Comparison of ENCODE assay signal across 19 mouse cellular contexts in genomic region chr7:98345036-98345435, GRCm38 (mm10). TPM values are rescaled to one million over a fixed set of nuclear protein-coding genes. Genes with fewer than 3 reads are reported as not detected.
A peak's percentile ranks its signal among the peaks of the same experiment; 100 is the strongest.
DNase-seq lines count a peak whose midpoint lies in the region; ATAC-seq and TF ChIP-seq lines count a peak whose summit lies in the region.
"Had no signal": no experiment of that assay in that cellular context is flagged by ENCODE, and none has a peak within 500 bp of the region (broad histone marks: within the 10 kb centered on the region; RNA-seq: fewer than 3 reads in every experiment).

No protein-coding gene starts in this region.

- intact Hi-C loops in left cerebral cortex, postnatal 4 days (cut with DNase I) = loop anchor here (5.0 kb wide), 1 partner anchor 242 kb away; no protein-coding TSS in a partner anchor
- intact Hi-C loops in left cerebral cortex, postnatal 36 days (cut with DNase I) = no loop called here

- H3K27me3 ChIP-seq in cerebellum, adult 2 months (ENCODE audit: control insufficient read depth, insufficient read depth, low read length) = no peaks in the 10 kb centered on the region
- peaks cover 15% of the 10 kb centered on the region for H3K27me3 ChIP-seq in heart, embryonic 10.5 days (ENCODE audit: insufficient read depth, poor library complexity, severe bottlenecking)
- no peaks in the 10 kb centered on the region for H3K27me3 ChIP-seq in midbrain, postnatal 0 days (ENCODE audit: insufficient read depth, low read length)
- peaks cover 17% of the 10 kb centered on the region for H3K27me3 ChIP-seq in midbrain, embryonic 10.5 days (ENCODE audit: low read depth, poor library complexity, severe bottlenecking)
- H3K27me3 ChIP-seq: embryonic facial prominence, embryonic 12.5 days; Patski had no signal

- no peak for TF ChIP-seq CTCF in cerebellum, adult 2 months (IDR thresholded peaks at IDR 0.05; ENCODE audit: borderline replicate concordance, insufficient read depth, low read depth, low read length)
- no peak for TF ChIP-seq CTCF in midbrain, postnatal 0 days (IDR thresholded peaks at IDR 0.05)

- no peaks in the 10 kb centered on the region for H3K4me1 ChIP-seq in cerebellum, adult 2 months (ENCODE audit: control insufficient read depth, insufficient read depth, low read length)
- peaks cover 17% of the 10 kb centered on the region for H3K4me1 ChIP-seq in heart, embryonic 10.5 days
- H3K4me1 ChIP-seq in midbrain, postnatal 0 days (ENCODE audit: insufficient read depth, low read length) = no peaks in the 10 kb centered on the region
- peaks cover 22% of the 10 kb centered on the region for H3K4me1 ChIP-seq in midbrain, embryonic 10.5 days
- H3K4me1 ChIP-seq: embryonic facial prominence, embryonic 12.5 days had no signal

- no peak for ATAC-seq in midbrain, postnatal 0 days (ENCODE audit: low FRiP score)
- ATAC-seq: CD4-positive, CD25-positive, alpha-beta regulatory T cell, adult 4 months; forebrain, embryonic 13.5 days; Patski had no signal

- H3K4me3 ChIP-seq in cerebellum, adult 2 months (replicated peaks; ENCODE audit: insufficient read depth, low read depth, low read length) = no peak overlapping the region
- H3K4me3 ChIP-seq in heart, embryonic 10.5 days = no peak overlapping the region
- no peak overlapping the region for H3K4me3 ChIP-seq in midbrain, postnatal 0 days (ENCODE audit: low read depth, low read length)
- no peak overlapping the region for H3K4me3 ChIP-seq in midbrain, embryonic 10.5 days
- H3K4me3 ChIP-seq: embryonic facial prominence, embryonic 10.5 days; embryonic facial prominence, embryonic 12.5 days; forebrain, embryonic 13.5 days; forebrain, embryonic 15.5 days had no signal

- 48% methylated on average over 6 of the region's 6 CpGs for WGBS in cerebellum, adult 2 months
- WGBS in heart, embryonic 10.5 days = 36% methylated on average over 6 of the region's 6 CpGs
- 44% methylated on average over 6 of the region's 6 CpGs for WGBS in midbrain, postnatal 0 days
- WGBS in midbrain, embryonic 10.5 days = 65% methylated on average over 6 of the region's 6 CpGs

- no peaks in the 10 kb centered on the region for H3K9me3 ChIP-seq in heart, embryonic 10.5 days
- no peaks in the 10 kb centered on the region for H3K9me3 ChIP-seq in midbrain, postnatal 0 days (ENCODE audit: low read length)
- H3K9me3 ChIP-seq in midbrain, embryonic 10.5 days (replicated peaks) = no peaks in the 10 kb centered on the region
- H3K9me3 ChIP-seq: embryonic facial prominence, embryonic 10.5 days; embryonic facial prominence, embryonic 12.5 days; forebrain, embryonic 13.5 days; forebrain, embryonic 15.5 days; G1E had no signal

- H3K9ac ChIP-seq in midbrain, postnatal 0 days (replicated peaks; ENCODE audit: low read length, poor library complexity, severe bottlenecking) = no peak overlapping the region
- H3K9ac ChIP-seq: embryonic facial prominence, embryonic 12.5 days; forebrain, embryonic 13.5 days; forebrain, embryonic 15.5 days; forebrain, postnatal 0 days had no signal

- 0 out of 2 replicates have a peak, but pooled peaks cover 5% of the 10 kb centered on the region for H3K36me3 ChIP-seq in heart, embryonic 10.5 days
- 0 out of 2 replicates have a peak, but pooled peaks cover 2% of the 10 kb centered on the region for H3K36me3 ChIP-seq in midbrain, postnatal 0 days (ENCODE audit: insufficient read depth, low read length)
- peaks cover 7% of the 10 kb centered on the region for H3K36me3 ChIP-seq in midbrain, embryonic 10.5 days
- H3K36me3 ChIP-seq: G1E had no signal

- no peak for TF ChIP-seq POLR2A in cerebellum, adult 2 months (IDR thresholded peaks at IDR 0.05; ENCODE audit: borderline replicate concordance, insufficient read depth, low read length)

- peak; percentile 75 to 79 for DNase-seq in cerebellum, postnatal 10 days
- DNase-seq in cerebellum, adult 2 months = no peak
- peak; percentile 35 for DNase-seq in heart, postnatal 4 days
- DNase-seq in heart, embryonic 10.5 days (ENCODE audit: low spot score) = no peak
- peak; percentile 62 for DNase-seq in left cerebral cortex, postnatal 4 days
- no peak for DNase-seq in left cerebral cortex, postnatal 36 days (ENCODE audit: low spot score in 2 of 2)
- DNase-seq in midbrain, postnatal 0 days (ENCODE audit: low spot score) = peak; percentile 43
- DNase-seq in midbrain, embryonic 10.5 days (ENCODE audit: low spot score) = no peak
- DNase-seq: adrenal gland, adult 8-10 months; cerebellum, adult 9-10 months; forebrain, postnatal 0 days had no signal

- H3K4me2 ChIP-seq in midbrain, postnatal 0 days (ENCODE audit: low read depth, low read length, poor library complexity, severe bottlenecking) = no peak overlapping the region
- H3K4me2 ChIP-seq: embryonic facial prominence, embryonic 12.5 days; forebrain, embryonic 13.5 days; forebrain, embryonic 15.5 days had no signal

- no peak overlapping the region for H3K27ac ChIP-seq in cerebellum, adult 2 months (ENCODE audit: insufficient read depth, low read length)
- H3K27ac ChIP-seq in heart, embryonic 10.5 days = no peak overlapping the region
- H3K27ac ChIP-seq in midbrain, postnatal 0 days (ENCODE audit: low read depth, low read length) = no peak overlapping the region
- H3K27ac ChIP-seq in midbrain, embryonic 10.5 days (replicated peaks) = no peak overlapping the region
- H3K27ac ChIP-seq: embryonic facial prominence, embryonic 10.5 days; embryonic facial prominence, embryonic 12.5 days; forebrain, embryonic 13.5 days; forebrain, embryonic 15.5 days had no signal

RNA-seq across cellular contexts. Expression of gene Tsku, which starts 16.1 kb away (rescaled TPM):
- 1.7 and 1.9 TPM in 2 replicates for polyA plus RNA-seq in cerebellum, adult 2 months (2012; rRNA removed)
- 1 to 10 TPM; 8.7 to 9.2 TPM for total RNA-seq in heart, postnatal 4 days (2021)
- 5.6 and 5.7 TPM in 2 replicates for polyA plus RNA-seq in heart, embryonic 10.5 days (2016; fragmentation: Nextera tagmentation; extraction: Ambion mirVana)
- 10 to 100 TPM; 11.5 TPM for total RNA-seq in left cerebral cortex, postnatal 4 days (2021)
- total RNA-seq in left cerebral cortex, postnatal 36 days (2021) = 1 to 10 TPM; 3.1 to 3.4 TPM
- total RNA-seq in midbrain, postnatal 0 days (2014; rRNA removed) = 30.7 and 32.1 TPM in 2 replicates
- 6.1 and 7.0 TPM in 2 replicates for polyA plus RNA-seq in midbrain, postnatal 0 days (2015; fragmentation: Nextera tagmentation; extraction: Ambion mirVana)
- polyA plus RNA-seq in midbrain, embryonic 10.5 days (2016; fragmentation: Nextera tagmentation; extraction: Ambion mirVana) = 7.7 and 10.0 TPM in 2 replicates
- total RNA-seq: G1E had no signal
- polyA plus RNA-seq: activated CD4-positive, CD25-positive, alpha-beta regulatory T cell, adult 4 months; CD4-positive, CD25-positive, alpha-beta regulatory T cell, adult 4 months; G1E had no signal

RNA-seq across cellular contexts. Expression of gene Acer3, which starts 24.0 kb away (rescaled TPM):
- polyA plus RNA-seq in cerebellum, adult 2 months (2012; rRNA removed) = 11.5 and 11.8 TPM in 2 replicates
- total RNA-seq in heart, postnatal 4 days (2021) = 10 to 100 TPM; 18.0 to 22.0 TPM
- 25.7 and 32.7 TPM in 2 replicates for polyA plus RNA-seq in heart, embryonic 10.5 days (2016; fragmentation: Nextera tagmentation; extraction: Ambion mirVana)
- 10 to 100 TPM; 10.1 to 10.6 TPM for total RNA-seq in left cerebral cortex, postnatal 4 days (2021)
- 10 to 100 TPM; 21.3 to 21.8 TPM for total RNA-seq in left cerebral cortex, postnatal 36 days (2021)
- total RNA-seq in midbrain, postnatal 0 days (2014; rRNA removed) = 12.0 and 15.5 TPM in 2 replicates
- polyA plus RNA-seq in midbrain, postnatal 0 days (2015; fragmentation: Nextera tagmentation; extraction: Ambion mirVana) = 19.4 and 19.8 TPM in 2 replicates
- 19.4 and 19.5 TPM in 2 replicates for polyA plus RNA-seq in midbrain, embryonic 10.5 days (2016; fragmentation: Nextera tagmentation; extraction: Ambion mirVana)

Comparison
In these comparisons a context has a peak if more than half of its experiments do, and no peak if none do; other contexts are left out.
1. DNase-seq: peak in cerebellum, postnatal 10 days (2 of 2), heart, postnatal 4 days (single experiment), left cerebral cortex, postnatal 4 days (single experiment) and midbrain, postnatal 0 days (single experiment); none in cerebellum, adult 2 months (0 of 2), heart, embryonic 10.5 days (single experiment), left cerebral cortex, postnatal 36 days (0 of 2) and midbrain, embryonic 10.5 days (single experiment).